ENCODE assay signal across 7 mouse cellular contexts in the genomic region with DNA sequence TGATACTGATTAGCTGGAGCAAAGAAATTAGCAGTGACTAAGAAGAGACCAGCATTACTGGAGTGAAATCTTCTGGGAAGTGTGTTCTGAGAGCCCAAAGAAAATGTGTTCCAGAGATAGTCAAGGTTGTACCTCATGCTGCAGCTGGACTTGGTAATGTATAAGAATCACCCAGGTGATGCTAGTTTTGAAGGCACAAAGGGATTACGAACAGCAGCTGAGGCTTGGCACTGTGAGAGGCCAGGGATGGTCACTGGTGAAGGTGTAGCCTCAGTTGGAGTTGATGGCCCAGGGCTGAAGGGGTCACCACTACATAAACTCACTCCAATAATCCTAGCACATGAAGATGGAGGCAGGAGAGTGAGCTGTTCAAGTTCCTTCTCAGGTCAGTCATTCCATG. TPM values are rescaled to one million over a fixed set of nuclear protein-coding genes. Genes with fewer than 3 reads are reported as not detected.
DNase-seq lines count a peak whose midpoint lies in the region; ATAC-seq lines count a peak whose summit lies in the region.

TSS of gene Snrpa1 (plus strand) at position 301 of the 400 bp plus-strand sequence.

- no peaks in the 10 kb centered on the region for H3K9me3 ChIP-seq in forebrain, embryonic 11.5 days (ENCODE audit: control insufficient read depth, low read length)
- H3K9me3 ChIP-seq in liver, embryonic 11.5 days (ENCODE audit: control insufficient read depth, low read length) = no peaks in the 10 kb centered on the region
- H3K9me3 ChIP-seq in stomach, embryonic 16.5 days (replicated peaks; ENCODE audit: control insufficient read depth, low read length) = no peaks in the 10 kb centered on the region

- H3K4me1 ChIP-seq in forebrain, embryonic 11.5 days (replicated peaks; ENCODE audit: control insufficient read depth, insufficient read depth, low read length) = peaks cover 4% of the 10 kb centered on the region; the same call in 1 of the 2 replicates
- peaks cover 10% of the 10 kb centered on the region for H3K4me1 ChIP-seq in liver, embryonic 11.5 days (replicated peaks; ENCODE audit: control insufficient read depth, insufficient read depth, low read length)
- peaks cover 9% of the 10 kb centered on the region; the same call in 1 of the 2 replicates for H3K4me1 ChIP-seq in stomach, embryonic 16.5 days (ENCODE audit: control insufficient read depth, insufficient read depth, low read length)

- H3K36me3 ChIP-seq in forebrain, embryonic 11.5 days (ENCODE audit: control insufficient read depth, insufficient read depth, low read length) = no peaks in the 10 kb centered on the region; the same call in 1 of the 2 replicates
- H3K36me3 ChIP-seq in liver, embryonic 11.5 days (ENCODE audit: control insufficient read depth, insufficient read depth, low read length) = peaks cover 14% of the 10 kb centered on the region; the same call in 1 of the 2 replicates
- no peaks in the 10 kb centered on the region for H3K36me3 ChIP-seq in stomach, embryonic 16.5 days (ENCODE audit: control insufficient read depth, insufficient read depth, low read length)

- H3K9ac ChIP-seq in forebrain, embryonic 11.5 days (ENCODE audit: low read length) = peak within 1 kb of the TSS; percentile 93
- peak within 1 kb of the TSS; percentile 92 for H3K9ac ChIP-seq in liver, embryonic 11.5 days (ENCODE audit: low read depth, low read length)
- peak within 1 kb of the TSS; percentile 92 for H3K9ac ChIP-seq in stomach, embryonic 16.5 days (ENCODE audit: low read length)

- 75% methylated on average over 1 of the region's 1 CpGs for WGBS in forebrain, embryonic 11.5 days
- WGBS in liver, embryonic 11.5 days = 71% methylated on average over 1 of the region's 1 CpGs
- 73% methylated on average over 1 of the region's 1 CpGs for WGBS in stomach, embryonic 16.5 days

- DNase-seq in urinary bladder, adult 2 months (ENCODE audit: low spot score) = no peak
- DNase-seq in urinary bladder, postnatal 4 days (ENCODE audit: low spot score in 2 of 2) = no peak
- no peak for DNase-seq in forebrain, embryonic 11.5 days (ENCODE audit: low spot score)
- no peak for DNase-seq in liver, embryonic 11.5 days (ENCODE audit: low spot score)
- no peak for DNase-seq in cerebellum, adult 8-10 months

- peak within 1 kb of the TSS; percentile 82 for H3K4me2 ChIP-seq in forebrain, embryonic 11.5 days (ENCODE audit: low read depth, low read length, severe bottlenecking)
- peak within 1 kb of the TSS; percentile 84 for H3K4me2 ChIP-seq in liver, embryonic 11.5 days
- H3K4me2 ChIP-seq in stomach, embryonic 16.5 days (ENCODE audit: low read depth, low read length) = peak within 1 kb of the TSS; percentile 91

- H3K27me3 ChIP-seq in forebrain, embryonic 11.5 days (ENCODE audit: control insufficient read depth, insufficient read depth, low read length) = no peaks in the 10 kb centered on the region
- no peaks in the 10 kb centered on the region for H3K27me3 ChIP-seq in liver, embryonic 11.5 days (replicated peaks; ENCODE audit: control insufficient read depth, insufficient read depth, low read length)
- H3K27me3 ChIP-seq in stomach, embryonic 16.5 days (ENCODE audit: control insufficient read depth, insufficient read depth, low read length) = no peaks in the 10 kb centered on the region

- ATAC-seq in forebrain, embryonic 11.5 days (replicated peaks; ENCODE audit: low FRiP score) = no peak
- no peak for ATAC-seq in hematopoietic stem cell, adult 5-6 weeks (replicated peaks in 1 of 2; ENCODE audit: insufficient read depth in 1 of 2, low FRiP score in 2 of 2, low TSS enrichment in 1 of 2, low read depth in 1 of 2, poor library complexity in 2 of 2, severe bottlenecking in 2 of 2)
- no peak for ATAC-seq in liver, embryonic 11.5 days (replicated peaks; ENCODE audit: low FRiP score)
- ATAC-seq in stomach, embryonic 16.5 days (ENCODE audit: insufficient read depth, low FRiP score) = no peak

- H3K4me3 ChIP-seq in forebrain, embryonic 11.5 days (ENCODE audit: low read depth, low read length) = peak within 1 kb of the TSS; percentile 96
- peak within 1 kb of the TSS; percentile 72 for H3K4me3 ChIP-seq in liver, embryonic 11.5 days (ENCODE audit: low read depth, low read length)
- H3K4me3 ChIP-seq in stomach, embryonic 16.5 days (replicated peaks; ENCODE audit: low read length) = peak within 1 kb of the TSS; percentile 85

- H3K27ac ChIP-seq in forebrain, embryonic 11.5 days (ENCODE audit: low read depth, low read length) = no peak within 1 kb of the TSS
- no peak within 1 kb of the TSS for H3K27ac ChIP-seq in liver, embryonic 11.5 days (ENCODE audit: low read depth, low read length)
- H3K27ac ChIP-seq in stomach, embryonic 16.5 days (ENCODE audit: low read length) = no peak within 1 kb of the TSS

RNA-seq across cellular contexts. Expression of gene Snrpa1, which starts in this region (rescaled TPM):
- polyA plus RNA-seq in urinary bladder, adult 2 months (2012; rRNA removed) = 29.4 and 35.5 TPM in 2 replicates
- polyA plus RNA-seq in forebrain, embryonic 11.5 days (2014; fragmentation: Nextera tagmentation; extraction: Ambion mirVana) = 229 and 250 TPM in 2 replicates
- total RNA-seq in hematopoietic stem cell, adult 5-6 weeks (2017) = 107 and 126 TPM in 2 replicates
- 237 and 251 TPM in 2 replicates for polyA plus RNA-seq in liver, embryonic 11.5 days (2014; fragmentation: Nextera tagmentation; extraction: Ambion mirVana)
- 126 and 143 TPM in 2 replicates for polyA plus RNA-seq in stomach, embryonic 16.5 days (2015; fragmentation: Nextera tagmentation; extraction: Ambion mirVana)
